Mouse (Mus musculus) neural tube, embryonic 15.5 days (tissue): ENCODE measurements around the gene Snorc. TPM values are rescaled to one million over a fixed set of nuclear protein-coding genes. Genes with fewer than 3 reads are reported as not detected.
A peak's percentile ranks its signal among the peaks of the same experiment; 100 is the strongest.

Experiments used
- ATAC-seq: fragments of 200-750 bp; cut with Nextera tagmentation; 2 replicates; pipeline ENCODE4 v1.8.0; 2017; ENCODE audit warnings: mild to moderate bottlenecking, moderate TSS enrichment, moderate library complexity; ENCODE audit not compliant: low FRiP score
- H3K27ac ChIP-seq: fragments of 300-500 bp; sonication (generic); replicated peaks from 2 replicates; pipeline ENCODE4 v1.5.1; 2015; ENCODE audit warnings: mild to moderate bottlenecking, inconsistent platforms
- H3K27me3 ChIP-seq: fragments of 300-500 bp; sonication (generic); replicated peaks from 2 replicates; pipeline ENCODE4 v1.6.1; 2015; ENCODE audit warnings: inconsistent platforms
- H3K36me3 ChIP-seq: fragments of 300-500 bp; sonication (generic); 2 replicates; pipeline ENCODE4 v1.6.1; 2015; ENCODE audit warnings: inconsistent platforms
- H3K4me1 ChIP-seq: fragments of 300-500 bp; sonication (generic); 2 replicates; pipeline ENCODE4 v1.6.1; 2015; ENCODE audit warnings: inconsistent platforms
- H3K4me2 ChIP-seq: fragments of 300-500 bp; sonication (generic); 2 replicates; pipeline ENCODE4 v1.6.1; 2015; ENCODE audit warnings: inconsistent platforms, mild to moderate bottlenecking, moderate library complexity
- H3K4me3 ChIP-seq: fragments of 300-500 bp; sonication (generic); replicated peaks from 2 replicates; pipeline ENCODE4 v1.5.1; 2015; ENCODE audit warnings: mild to moderate bottlenecking, inconsistent platforms
- H3K9ac ChIP-seq: fragments of 300-500 bp; sonication (generic); replicated peaks from 2 replicates; pipeline ENCODE4 v1.6.1; 2015; ENCODE audit warnings: mild to moderate bottlenecking, inconsistent platforms
- H3K9me3 ChIP-seq: fragments of 300-500 bp; sonication (generic); replicated peaks from 2 replicates; pipeline ENCODE4 v1.6.1; 2016; ENCODE audit warnings: inconsistent platforms
- WGBS: fragments of 180-500 bp; shearing (Covaris S2); methylation state at CpG from one replicate; pipeline ENCODE4 v1.1.7; 2015; ENCODE audit warnings: mixed read lengths; 5-methylcytosine and 5-hydroxymethylcytosine counted together
- polyA plus RNA-seq: library from polyadenylated mRNA; unstranded; fragments of >200 nt; fragmentation: Nextera tagmentation; extraction: Ambion mirVana; gene quantifications from 2 replicates; pipeline ENCODE4 v1.2.1, GENCODE M21; 2015

Gene Snorc
- polyA plus RNA-seq, 1 experiment from 2014 or later, result 5.5 TPM

- Histone ChIP-seq H3K36me3 (no peaks in the 10 kb centered on the region), H3K9ac (no peak overlapping the region), H3K4me2 (peak overlapping the region; percentile 26; the same call in 1 of the 2 replicates), H3K4me1 (peaks cover 5% of the 10 kb centered on the region; the same call in 1 of the 2 replicates), H3K4me3 (no peak overlapping the region), H3K27ac (no peak overlapping the region), H3K27me3 (no peaks in the 10 kb centered on the region), H3K9me3 (no peaks in the 10 kb centered on the region)
- no peak for ATAC-seq
Observed at GRCm38 (mm10) chr1:87520467-87520866, 50.4 kb downstream of the Snorc start.

- no peak for ATAC-seq
- Histone ChIP-seq H3K9ac (no peak overlapping the region), H3K4me1 (peaks cover 5% of the 10 kb centered on the region; the same call in 1 of the 2 replicates), H3K36me3 (no peaks in the 10 kb centered on the region), H3K4me3 (no peak overlapping the region), H3K27ac (no peak overlapping the region), H3K4me2 (no peak overlapping the region), H3K27me3 (no peaks in the 10 kb centered on the region), H3K9me3 (no peaks in the 10 kb centered on the region)
- 77% methylated on average over 1 of the region's 1 CpGs for WGBS
Observed at GRCm38 (mm10) chr1:87521523-87521922, 51.5 kb downstream of the Snorc start.

GRCm38 (mm10) chr1:87525041-87525440 is 55.0 kb downstream of the Snorc start:
- Histone ChIP-seq H3K9me3 (no peaks in the 10 kb centered on the region), H3K27ac (no peak overlapping the region), H3K4me3 (no peak overlapping the region), H3K36me3 (no peaks in the 10 kb centered on the region), H3K4me2 (no peak overlapping the region), H3K9ac (no peak overlapping the region), H3K4me1 (peaks cover 5% of the 10 kb centered on the region; the same call in 1 of the 2 replicates), H3K27me3 (no peaks in the 10 kb centered on the region)
- 94% methylated on average over 7 of the region's 7 CpGs for WGBS
- ATAC-seq, result no peak

Other genes with a start within 250 kb of the Snorc start
- 1.2 and 2.3 TPM in 2 replicates for gene Efhd1, start 205.9 kb upstream of the Snorc start, polyA plus RNA-seq
- 61.7 and 63.0 TPM in 2 replicates for gene Gigyf2, start 143.3 kb upstream of the Snorc start, polyA plus RNA-seq
- gene Kcnj13, start 75.5 kb upstream of the Snorc start, polyA plus RNA-seq, result 0.92 and 1.1 TPM in 2 replicates
- gene Neu2, start 39.6 kb downstream of the Snorc start, polyA plus RNA-seq, result 0.51 and 4.7 TPM in 2 replicates
- gene Ngef, start 103.6 kb downstream of the Snorc start, polyA plus RNA-seq, result 30.9 and 32.6 TPM in 2 replicates
- 3.2 and 7.6 TPM in 2 replicates for gene Inpp5d, start 150.0 kb downstream of the Snorc start, polyA plus RNA-seq